In the genomic region with DNA sequence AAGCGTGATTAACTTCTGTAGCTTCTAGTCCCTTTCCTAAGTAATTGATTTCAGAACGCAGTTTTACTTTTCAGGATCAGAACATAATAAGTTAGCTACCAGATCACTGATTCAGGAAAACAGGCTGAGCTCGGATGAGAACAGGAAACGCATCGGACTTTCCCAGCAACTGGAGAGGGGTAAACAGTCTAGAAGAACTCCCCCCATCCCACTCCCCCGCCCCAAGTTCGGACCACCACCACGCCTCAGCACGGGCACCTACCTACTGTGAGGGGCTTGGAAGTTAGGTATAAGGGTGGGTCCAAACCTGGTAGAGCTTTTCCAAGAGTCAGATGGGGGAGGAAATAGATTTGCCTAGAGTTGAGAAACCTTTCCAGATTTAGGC, we compare ENCODE assay signal across 8 mouse cellular contexts.
DNase-seq lines count a peak whose midpoint lies in the region; ATAC-seq lines count a peak whose summit lies in the region.

No protein-coding gene starts in this region.

- peaks cover 44% of the 10 kb centered on the region for H3K27me3 ChIP-seq in intestine, embryonic 14.5 days (replicated peaks; ENCODE audit: control insufficient read depth, insufficient read depth, low read length)
- peaks cover 33% of the 10 kb centered on the region for H3K27me3 ChIP-seq in midbrain, embryonic 15.5 days (replicated peaks)

- H3K4me3 ChIP-seq in intestine, embryonic 14.5 days (ENCODE audit: low read depth, low read length), result peak overlapping the region; percentile 82
- peak overlapping the region; percentile 91 for H3K4me3 ChIP-seq in midbrain, embryonic 15.5 days

- peak overlapping the region; percentile 74; the same call in 1 of the 2 replicates for H3K9ac ChIP-seq in intestine, embryonic 14.5 days (ENCODE audit: low read length)
- no peak overlapping the region for H3K9ac ChIP-seq in midbrain, embryonic 15.5 days

- no peaks in the 10 kb centered on the region for H3K9me3 ChIP-seq in intestine, embryonic 14.5 days (ENCODE audit: control insufficient read depth, low read length)
- H3K9me3 ChIP-seq in midbrain, embryonic 15.5 days, result no peaks in the 10 kb centered on the region

- peak; percentile 26 for DNase-seq in cerebellum, adult 11 months
- DNase-seq in cerebellum, adult 8-10 months, result no peak
- DNase-seq in thymus, postnatal 10 days (ENCODE audit: low spot score in 2 of 2), result peak; percentile 15 to 22
- DNase-seq in thymus, adult 18-20 months, result no peak
- DNase-seq in intestine, embryonic 14.5 days (ENCODE audit: low spot score), result peak; percentile 57
- DNase-seq in left cerebral cortex, adult 8-10 months (ENCODE audit: low spot score in 2 of 2), result no peak

- H3K4me1 ChIP-seq in intestine, embryonic 14.5 days (replicated peaks; ENCODE audit: control insufficient read depth, insufficient read depth, low read length), result peaks cover 25% of the 10 kb centered on the region; the same call in 1 of the 2 replicates
- peaks cover 20% of the 10 kb centered on the region for H3K4me1 ChIP-seq in midbrain, embryonic 15.5 days

- ATAC-seq in intestine, embryonic 14.5 days (replicated peaks; ENCODE audit: low FRiP score, low TSS enrichment, low read depth), result no peak
- ATAC-seq in midbrain, embryonic 15.5 days (replicated peaks), result no peak
- no peak for ATAC-seq in inflammation-experienced regulatory T-cells, adult 6 months

- 9% methylated on average over 9 of the region's 9 CpGs for WGBS in intestine, embryonic 14.5 days
- 9% methylated on average over 9 of the region's 9 CpGs for WGBS in midbrain, embryonic 15.5 days

- H3K36me3 ChIP-seq in intestine, embryonic 14.5 days (ENCODE audit: control insufficient read depth, insufficient read depth, low read length), result no peaks in the 10 kb centered on the region
- no peaks in the 10 kb centered on the region for H3K36me3 ChIP-seq in midbrain, embryonic 15.5 days (replicated peaks)

- H3K27ac ChIP-seq in intestine, embryonic 14.5 days (ENCODE audit: low read depth), result no peak overlapping the region; the same call in 1 of the 2 replicates
- H3K27ac ChIP-seq in midbrain, embryonic 15.5 days, result no peak overlapping the region

- peak overlapping the region; percentile 95 for H3K4me2 ChIP-seq in intestine, embryonic 14.5 days (ENCODE audit: low read length)
- peak overlapping the region; percentile 98 for H3K4me2 ChIP-seq in midbrain, embryonic 15.5 days

Comparison
In these comparisons a context has a peak if more than half of its experiments do, and no peak if none do; other contexts are left out.
1. DNase-seq: peak in cerebellum, adult 11 months (single experiment), thymus, postnatal 10 days (2 of 2) and intestine, embryonic 14.5 days (single experiment); none in cerebellum, adult 8-10 months (single experiment), thymus, adult 18-20 months (0 of 2) and left cerebral cortex, adult 8-10 months (0 of 2).